Mouse (Mus musculus) colon, adult 2 months (tissue): Measurements from ENCODE around the gene Atf3. TPM values are rescaled to one million over a fixed set of nuclear protein-coding genes. Genes with fewer than 3 reads are reported as not detected.

Source experiments
- polyA plus RNA-seq: library from polyadenylated mRNA; depleted of rRNA; stranded (reverse); fragments of >200 nt; gene quantifications from 2 replicates; pipeline ENCODE4 v1.2.3, GENCODE M21; 2012; rRNA removed

Atf3 gene
- 18.1 and 21.0 TPM in 2 replicates for polyA plus RNA-seq

GRCm38 (mm10) chr1:191217939-191218338 is at the start of gene Atf3:
TSS of gene Atf3 (minus strand) at chr1:191218039.

GRCm38 (mm10) chr1:191164717-191165116 is 53.1 kb downstream of the Atf3 start, which contains the start of gene Fam71a:
TSS of gene Fam71a (minus strand) at chr1:191164817.

Other genes with a start within 250 kb of the Atf3 start
- 0.74 and 2.0 TPM in 2 replicates for gene Vash2, start 238.7 kb downstream of the Atf3 start, polyA plus RNA-seq
- 16.9 and 20.9 TPM in 2 replicates for gene Flvcr1, start 191.9 kb downstream of the Atf3 start, polyA plus RNA-seq
- not detected in 2 replicates for gene Spata45, start 181.4 kb downstream of the Atf3 start, polyA plus RNA-seq
- 2.6 and 2.8 TPM in 2 replicates for gene Tatdn3, start 155.1 kb downstream of the Atf3 start, polyA plus RNA-seq
- gene Nsl1, start 155.0 kb downstream of the Atf3 start, polyA plus RNA-seq = 1.9 and 2.6 TPM in 2 replicates
- gene Batf3, start 120.2 kb downstream of the Atf3 start, polyA plus RNA-seq = 5.7 and 6.8 TPM in 2 replicates
- gene Fam71a, start 53.2 kb downstream of the Atf3 start, polyA plus RNA-seq = not detected in 2 replicates
- gene Nenf, start 100.2 kb upstream of the Atf3 start, polyA plus RNA-seq = 175 and 188 TPM in 2 replicates
- 5.0 and 5.1 TPM in 2 replicates for gene Tmem206, start 107.9 kb upstream of the Atf3 start, polyA plus RNA-seq
- 64.0 and 78.3 TPM in 2 replicates for gene Ppp2r5a, start 185.2 kb upstream of the Atf3 start, polyA plus RNA-seq